Mouse (Mus musculus) heart, embryonic 12.5 days (tissue): Measurements from ENCODE around the gene Atg2b. TPM values are rescaled to one million over a fixed set of nuclear protein-coding genes. Genes with fewer than 3 reads are reported as not detected.
A peak's percentile ranks its signal among the peaks of the same experiment; 100 is the strongest.

Source experiments
- ATAC-seq: fragments of 200-750 bp; cut with Nextera tagmentation; 2 replicates; pipeline ENCODE4 v1.8.0; 2017; ENCODE audit warnings: moderate TSS enrichment, moderate library complexity; ENCODE audit not compliant: insufficient number of reproducible peaks, low FRiP score
- H3K27ac ChIP-seq: fragments of 300-500 bp; sonication (generic); 2 replicates; pipeline ENCODE4 v1.5.1; 2016; ENCODE audit warnings: mild to moderate bottlenecking, moderate library complexity; ENCODE audit not compliant: poor library complexity, severe bottlenecking
- H3K27me3 ChIP-seq: fragments of 300-500 bp; sonication (generic); replicated peaks from 2 replicates; pipeline ENCODE4 v1.6.1; 2016; ENCODE audit warnings: mild to moderate bottlenecking, moderate library complexity
- H3K36me3 ChIP-seq: fragments of 300-500 bp; sonication (generic); 2 replicates; pipeline ENCODE4 v1.6.1; 2016; ENCODE audit warnings: mild to moderate bottlenecking, moderate library complexity
- H3K4me1 ChIP-seq: fragments of 300-500 bp; sonication (generic); replicated peaks from 2 replicates; pipeline ENCODE4 v1.6.1; 2016; ENCODE audit warnings: mild to moderate bottlenecking
- H3K4me2 ChIP-seq: fragments of 300-500 bp; sonication (generic); 2 replicates; pipeline ENCODE4 v1.6.1; 2016; ENCODE audit warnings: mild to moderate bottlenecking, moderate library complexity
- H3K4me3 ChIP-seq: fragments of 300-500 bp; sonication (generic); 2 replicates; pipeline ENCODE4 v1.5.1; 2016; ENCODE audit warnings: mild to moderate bottlenecking
- H3K9ac ChIP-seq: fragments of 300-500 bp; sonication (generic); 2 replicates; pipeline ENCODE4 v1.6.1; 2016; ENCODE audit warnings: mild to moderate bottlenecking, moderate library complexity
- H3K9me3 ChIP-seq: fragments of 300-500 bp; sonication (generic); replicated peaks from 2 replicates; pipeline ENCODE4 v1.6.1; 2016; ENCODE audit warnings: mild to moderate bottlenecking, moderate library complexity
- WGBS: fragments of 180-500 bp; shearing (Covaris S2); methylation state at CpG from one replicate; pipeline ENCODE4 v1.1.7; 2016; 5-methylcytosine and 5-hydroxymethylcytosine counted together
- polyA plus RNA-seq: library from polyadenylated mRNA; unstranded; fragments of >200 nt; fragmentation: Nextera tagmentation; extraction: Ambion mirVana; gene quantifications from 2 replicates; pipeline ENCODE4 v1.2.1, GENCODE M21; 2016

The Atg2b gene
- polyA plus RNA-seq, 1 experiment from 2014 or later = 13.2 TPM

DNA sequence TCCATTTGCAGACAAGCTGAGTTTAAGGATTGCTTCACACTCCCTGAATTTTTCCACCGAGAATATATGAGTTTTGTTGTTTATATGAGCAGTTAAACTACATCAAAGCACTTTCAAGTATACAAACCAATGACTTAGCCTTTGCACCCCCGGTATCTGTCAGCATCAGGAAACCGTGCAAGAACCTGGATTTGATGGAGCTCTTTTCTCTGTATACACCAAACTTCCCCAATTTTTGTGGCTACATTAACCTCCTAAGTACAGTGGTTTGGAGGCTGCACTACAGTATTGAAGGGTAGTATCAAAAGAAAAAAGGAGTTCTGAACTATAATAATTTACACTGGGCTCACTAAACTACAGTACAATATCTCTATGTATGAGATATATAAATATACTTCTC is 6.2 kb downstream of the Atg2b start:
- no peaks in the 10 kb centered on the region for H3K27me3 ChIP-seq
- H3K4me2 ChIP-seq = no peak overlapping the region
- H3K9me3 ChIP-seq = no peaks in the 10 kb centered on the region
- no peak overlapping the region for H3K4me3 ChIP-seq
- ATAC-seq = no peak
- no peak overlapping the region for H3K27ac ChIP-seq
- H3K4me1 ChIP-seq = peaks cover 19% of the 10 kb centered on the region
- peaks cover 13% of the 10 kb centered on the region for H3K36me3 ChIP-seq
- H3K9ac ChIP-seq = no peak overlapping the region
- 89% methylated on average over 3 of the region's 3 CpGs for WGBS

GRCm38 (mm10) chr12:105678211-105678610 is 6.8 kb downstream of the Atg2b start:
- no peaks in the 10 kb centered on the region for H3K9me3 ChIP-seq
- no peak overlapping the region for H3K27ac ChIP-seq
- no peak overlapping the region for H3K4me3 ChIP-seq
- peaks cover 19% of the 10 kb centered on the region for H3K36me3 ChIP-seq
- no peak for ATAC-seq
- no peak overlapping the region for H3K9ac ChIP-seq
- H3K27me3 ChIP-seq = no peaks in the 10 kb centered on the region
- 89% methylated on average over 7 of the region's 7 CpGs for WGBS
- no peak overlapping the region for H3K4me2 ChIP-seq
- peaks cover 14% of the 10 kb centered on the region for H3K4me1 ChIP-seq

DNA sequence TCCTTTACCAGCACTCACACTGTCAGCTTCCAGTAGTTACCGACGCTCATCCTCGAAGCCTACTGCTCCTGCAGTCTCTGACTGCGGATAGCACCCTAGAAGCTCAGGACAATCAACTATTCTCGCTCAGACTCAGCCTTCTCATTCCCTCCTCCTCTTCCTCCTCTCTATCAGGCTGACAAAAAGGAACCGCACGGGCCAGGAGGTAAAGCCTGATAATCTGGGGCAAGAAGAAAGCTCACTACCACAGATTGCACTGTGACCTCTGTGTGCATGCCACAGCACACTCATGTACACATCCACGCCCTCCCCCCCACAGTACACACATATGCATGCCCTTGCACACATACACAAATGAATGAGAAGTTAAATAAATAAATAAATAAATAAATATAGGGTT is 8.7 kb downstream of the Atg2b start:
- Histone ChIP-seq H3K27me3 (no peaks in the 10 kb centered on the region), H3K4me3 (no peak overlapping the region), H3K36me3 (peaks cover 29% of the 10 kb centered on the region), H3K4me1 (no peaks in the 10 kb centered on the region), H3K27ac (no peak overlapping the region), H3K4me2 (no peak overlapping the region), H3K9ac (no peak overlapping the region), H3K9me3 (no peaks in the 10 kb centered on the region)
- WGBS = 84% methylated on average over 8 of the region's 8 CpGs
- ATAC-seq = no peak

DNA sequence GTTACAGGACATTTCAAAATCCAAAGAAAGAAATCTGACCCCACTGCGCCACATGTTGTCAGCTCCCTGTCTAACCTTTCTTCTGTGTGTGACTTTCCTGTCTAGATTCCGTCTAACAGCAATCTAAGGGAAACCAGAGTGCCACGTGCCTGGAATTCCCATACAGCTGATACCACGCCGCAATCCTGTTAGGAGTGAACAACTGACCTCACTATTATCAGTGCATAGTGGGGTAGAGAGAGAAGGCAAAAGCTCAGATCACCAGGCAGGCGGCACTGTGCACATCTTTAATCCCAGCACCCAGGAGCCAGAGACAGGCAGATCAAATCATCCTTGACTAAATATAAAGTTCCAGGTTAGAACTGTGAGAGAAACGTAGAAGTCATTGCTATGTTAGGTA is 29.2 kb downstream of the Atg2b start:
- Histone ChIP-seq H3K4me2 (0 out of 2 replicates have a peak overlapping the region, but pooled peaks have one; percentile 2), H3K4me1 (no peaks in the 10 kb centered on the region), H3K9me3 (no peaks in the 10 kb centered on the region), H3K4me3 (no peak overlapping the region), H3K27me3 (no peaks in the 10 kb centered on the region), H3K9ac (no peak overlapping the region), H3K36me3 (peaks cover 78% of the 10 kb centered on the region), H3K27ac (0 out of 2 replicates have a peak overlapping the region, but pooled peaks have one; percentile 11)
- WGBS = 61% methylated on average over 7 of the region's 7 CpGs
- ATAC-seq = no peak

DNA sequence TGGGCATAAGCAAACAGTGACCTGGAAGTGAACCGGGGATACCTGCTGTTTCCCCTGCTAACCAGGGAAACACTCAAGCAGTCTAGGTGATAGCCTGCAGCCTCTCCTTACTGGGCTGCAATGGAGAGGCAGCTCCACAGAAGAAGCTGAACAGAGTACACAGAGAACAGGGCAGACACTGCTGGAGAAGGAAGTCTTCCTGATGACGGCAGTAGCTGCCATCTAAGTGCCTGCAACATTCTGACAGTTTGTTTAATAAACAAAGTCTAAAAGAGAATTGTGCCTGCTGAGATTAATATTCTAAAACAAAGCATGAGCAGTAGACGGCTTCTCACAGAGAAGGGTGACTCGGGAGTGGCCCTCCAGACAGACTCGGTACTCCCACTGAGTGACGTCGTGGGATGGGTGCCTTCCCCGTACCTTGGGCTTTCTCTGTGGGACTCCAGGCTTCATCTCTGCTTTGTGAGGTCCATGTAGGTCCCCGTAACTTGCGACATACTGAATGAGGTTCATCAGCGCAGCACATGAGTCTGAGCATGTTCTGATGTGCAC is 42.2 kb downstream of the Atg2b start:
- H3K4me3 ChIP-seq = no peak overlapping the region
- no peaks in the 10 kb centered on the region for H3K4me1 ChIP-seq
- 91% methylated on average over 11 of the region's 11 CpGs for WGBS
- peaks cover 95% of the 10 kb centered on the region for H3K36me3 ChIP-seq
- no peak overlapping the region for H3K4me2 ChIP-seq
- H3K9me3 ChIP-seq = no peaks in the 10 kb centered on the region
- no peak overlapping the region for H3K27ac ChIP-seq
- ATAC-seq = no peak
- H3K27me3 ChIP-seq = no peaks in the 10 kb centered on the region
- no peak overlapping the region for H3K9ac ChIP-seq

GRCm38 (mm10) chr12:105637554-105637953 is 47.5 kb downstream of the Atg2b start:
- no peak overlapping the region for H3K27ac ChIP-seq
- no peak overlapping the region for H3K4me2 ChIP-seq
- ATAC-seq = no peak
- H3K9me3 ChIP-seq = no peaks in the 10 kb centered on the region
- H3K4me3 ChIP-seq = no peak overlapping the region
- 79% methylated on average over 4 of the region's 4 CpGs for WGBS
- H3K9ac ChIP-seq = no peak overlapping the region
- no peaks in the 10 kb centered on the region for H3K4me1 ChIP-seq
- H3K36me3 ChIP-seq = peaks cover 96% of the 10 kb centered on the region
- no peaks in the 10 kb centered on the region for H3K27me3 ChIP-seq

DNA sequence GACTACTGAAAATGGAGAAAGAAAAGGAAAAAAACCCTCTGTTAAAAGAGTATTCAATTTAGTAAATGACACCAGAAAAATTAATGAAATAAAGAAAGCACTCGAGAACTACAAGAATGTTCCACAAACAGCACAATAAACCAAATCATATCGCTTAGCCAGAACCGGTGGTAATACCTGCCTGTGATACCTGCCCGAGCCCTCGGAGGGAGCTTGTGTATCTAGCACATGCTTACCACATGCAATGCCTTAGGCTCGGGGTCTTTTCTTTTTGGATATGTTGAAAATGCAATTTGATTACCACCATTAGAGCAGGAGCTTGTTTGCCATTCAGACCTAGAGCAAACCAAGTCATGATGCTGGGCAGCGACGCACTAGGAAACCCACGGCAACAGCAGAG is 48.5 kb downstream of the Atg2b start:
- 93% methylated on average over 9 of the region's 9 CpGs for WGBS
- Histone ChIP-seq H3K4me1 (no peaks in the 10 kb centered on the region), H3K27ac (no peak overlapping the region), H3K9ac (no peak overlapping the region), H3K4me2 (no peak overlapping the region), H3K9me3 (no peaks in the 10 kb centered on the region), H3K4me3 (no peak overlapping the region), H3K27me3 (no peaks in the 10 kb centered on the region), H3K36me3 (peaks cover 92% of the 10 kb centered on the region)
- ATAC-seq = no peak

- Histone ChIP-seq H3K4me3 (no peak overlapping the region), H3K9ac (no peak overlapping the region), H3K36me3 (peaks cover 79% of the 10 kb centered on the region), H3K27me3 (no peaks in the 10 kb centered on the region), H3K4me1 (no peaks in the 10 kb centered on the region), H3K4me2 (no peak overlapping the region), H3K27ac (no peak overlapping the region), H3K9me3 (no peaks in the 10 kb centered on the region)
- ATAC-seq = no peak
- WGBS = 95% methylated on average over 13 of the region's 13 CpGs
Measured at GRCm38 (mm10) chr12:105634374-105635067, 50.5 kb downstream of the Atg2b start.

GRCm38 (mm10) chr12:105625798-105626197 is 59.2 kb downstream of the Atg2b start:
- H3K36me3 ChIP-seq = peaks cover 60% of the 10 kb centered on the region
- ATAC-seq = no peak
- no peaks in the 10 kb centered on the region for H3K27me3 ChIP-seq
- H3K9ac ChIP-seq = no peak overlapping the region
- H3K4me2 ChIP-seq = no peak overlapping the region
- H3K4me3 ChIP-seq = no peak overlapping the region
- H3K4me1 ChIP-seq = no peaks in the 10 kb centered on the region
- no peak overlapping the region for H3K27ac ChIP-seq
- WGBS = 70% methylated on average over 7 of the region's 7 CpGs
- no peaks in the 10 kb centered on the region for H3K9me3 ChIP-seq

- H3K4me3 ChIP-seq = no peak overlapping the region
- H3K27ac ChIP-seq = no peak overlapping the region
- H3K4me1 ChIP-seq = no peaks in the 10 kb centered on the region
- no peaks in the 10 kb centered on the region for H3K9me3 ChIP-seq
- peaks cover 72% of the 10 kb centered on the region for H3K36me3 ChIP-seq
- no peaks in the 10 kb centered on the region for H3K27me3 ChIP-seq
- H3K9ac ChIP-seq = no peak overlapping the region
- 93% methylated on average over 12 of the region's 12 CpGs for WGBS
- ATAC-seq = no peak
- no peak overlapping the region for H3K4me2 ChIP-seq
Measured at GRCm38 (mm10) chr12:105622981-105623539, 62.0 kb downstream of the Atg2b start.

- Histone ChIP-seq H3K27ac (no peak overlapping the region), H3K36me3 (peaks cover 73% of the 10 kb centered on the region), H3K9me3 (no peaks in the 10 kb centered on the region), H3K9ac (no peak overlapping the region), H3K4me3 (no peak overlapping the region), H3K27me3 (no peaks in the 10 kb centered on the region), H3K4me1 (no peaks in the 10 kb centered on the region), H3K4me2 (no peak overlapping the region)
- ATAC-seq = no peak
- WGBS = 94% methylated on average over 7 of the region's 7 CpGs
Measured at GRCm38 (mm10) chr12:105622048-105622447, 63.0 kb downstream of the Atg2b start.
